Mouse (Mus musculus): ENCODE results near the gene Sfxn2. TPM values are rescaled to one million over a fixed set of nuclear protein-coding genes. Genes with fewer than 3 reads are reported as not detected.

Gene Sfxn2
- total RNA-seq, 2 experiments from 2014 or later = 7.4 to 8.3 TPM

GRCm38 (mm10) chr19:46635766-46636165 is 62.6 kb downstream of the Sfxn2 start:
- Histone ChIP-seq H3K27ac (no peak overlapping the region), H3K4me3 (no peak overlapping the region)
- no peak for TF ChIP-seq CTCF (conservative IDR thresholded peaks at IDR 0.05)
- no peak for DNase-seq (ENCODE audit: low spot score in 2 of 2)

- Histone ChIP-seq H3K27ac (no peak overlapping the region), H3K4me3 (no peak overlapping the region)
- TF ChIP-seq CTCF (conservative IDR thresholded peaks at IDR 0.05) = no peak
- DNase-seq (ENCODE audit: low spot score in 2 of 2) = no peak
These were observed 64.4 kb downstream of the Sfxn2 start for GRCm38 (mm10) chr19:46637598-46637997.

- no peak for DNase-seq (ENCODE audit: low spot score in 2 of 2)
- TF ChIP-seq CTCF (conservative IDR thresholded peaks at IDR 0.05) = no peak
- Histone ChIP-seq H3K27ac (peak overlapping the region; percentile 3; the same call in 1 of the 2 replicates), H3K4me3 (no peak overlapping the region)
These were observed 65.9 kb downstream of the Sfxn2 start for GRCm38 (mm10) chr19:46639053-46639452.

- no peak for TF ChIP-seq CTCF (conservative IDR thresholded peaks at IDR 0.05)
- no peak for DNase-seq (ENCODE audit: low spot score in 2 of 2)
- Histone ChIP-seq H3K4me3 (no peak overlapping the region), H3K27ac (peak overlapping the region; percentile 3; the same call in 1 of the 2 replicates)
These were observed 66.3 kb downstream of the Sfxn2 start for GRCm38 (mm10) chr19:46639496-46639895.

GRCm38 (mm10) chr19:46640780-46641179 is 67.6 kb downstream of the Sfxn2 start:
- DNase-seq (ENCODE audit: low spot score in 2 of 2) = no peak
- TF ChIP-seq CTCF (conservative IDR thresholded peaks at IDR 0.05) = no peak
- H3K27ac ChIP-seq = peak overlapping the region; percentile 84
- no peak overlapping the region for H3K4me3 ChIP-seq

GRCm38 (mm10) chr19:46641420-46642085 is 68.4 kb downstream of the Sfxn2 start:
- Histone ChIP-seq H3K27ac (peak overlapping the region; percentile 84), H3K4me3 (0 out of 2 replicates have a peak overlapping the region, but pooled peaks have one; percentile 2)
- DNase-seq (ENCODE audit: low spot score in 2 of 2) = no peak
- no peak for TF ChIP-seq CTCF (conservative IDR thresholded peaks at IDR 0.05)

GRCm38 (mm10) chr19:46642136-46642753 is 69.1 kb downstream of the Sfxn2 start:
- H3K4me3 ChIP-seq = no peak overlapping the region
- TF ChIP-seq CTCF (conservative IDR thresholded peaks at IDR 0.05) = no peak
- peak overlapping the region; percentile 84 for H3K27ac ChIP-seq
- DNase-seq (ENCODE audit: low spot score in 2 of 2) = no peak

GRCm38 (mm10) chr19:46643236-46643635 is 70.1 kb downstream of the Sfxn2 start:
- DNase-seq (ENCODE audit: low spot score in 2 of 2) = no peak
- no peak for TF ChIP-seq CTCF (conservative IDR thresholded peaks at IDR 0.05)
- Histone ChIP-seq H3K4me3 (no peak overlapping the region), H3K27ac (peak overlapping the region; percentile 84; the same call in 1 of the 2 replicates)

GRCm38 (mm10) chr19:46644343-46644792 is 71.2 kb downstream of the Sfxn2 start:
- H3K27ac ChIP-seq = peak overlapping the region; percentile 56

GRCm38 (mm10) chr19:46644793-46645602 is 71.8 kb downstream of the Sfxn2 start:
- peak in 1 of 2 experiments; percentile 18 for DNase-seq (ENCODE audit: low spot score in 2 of 2)
- no peak for TF ChIP-seq CTCF (conservative IDR thresholded peaks at IDR 0.05)
- H3K27ac ChIP-seq = peak overlapping the region; percentile 56
- H3K4me3 ChIP-seq = no peak overlapping the region

More at GRCm38 (mm10) chr19:46644343-46644792, 71.2 kb downstream of the Sfxn2 start:
- no peak for TF ChIP-seq CTCF (conservative IDR thresholded peaks at IDR 0.05)
- DNase-seq (ENCODE audit: low spot score in 2 of 2) = no peak
- no peak overlapping the region for H3K4me3 ChIP-seq

GRCm38 (mm10) chr19:46646041-46646481 is 72.9 kb downstream of the Sfxn2 start:
- H3K4me3 ChIP-seq = no peak overlapping the region
- H3K27ac ChIP-seq = peak overlapping the region; percentile 56
- TF ChIP-seq CTCF (conservative IDR thresholded peaks at IDR 0.05) = no peak
- no peak for DNase-seq (ENCODE audit: low spot score in 2 of 2)

- H3K4me3 ChIP-seq = no peak overlapping the region
These were observed 74.1 kb downstream of the Sfxn2 start for GRCm38 (mm10) chr19:46647254-46647653.

More at GRCm38 (mm10) chr19:46647254-46647653, 74.1 kb downstream of the Sfxn2 start:
- no peak for DNase-seq (ENCODE audit: low spot score in 2 of 2)
- no peak for TF ChIP-seq CTCF (conservative IDR thresholded peaks at IDR 0.05)
- H3K27ac ChIP-seq = no peak overlapping the region; the same call in 1 of the 2 replicates

Other genes starting within 250 kb of the Sfxn2 start
- gene Psd, start 246.2 kb upstream of the Sfxn2 start, total RNA-seq (2021) = 100 to 1,000 TPM; 761 to 778 TPM
- gene Fbxl15, start 245.2 kb upstream of the Sfxn2 start, total RNA-seq (2021) = 10 to 100 TPM; 26.8 to 28.9 TPM
- gene Cuedc2, start 234.7 kb upstream of the Sfxn2 start, total RNA-seq (2021) = 100 to 1,000 TPM; 171 to 178 TPM
- gene Mfsd13a, start 232.2 kb upstream of the Sfxn2 start, total RNA-seq (2021) = 10 to 100 TPM; 30.2 to 30.5 TPM
- gene 2310034G01Rik, start 223.1 kb upstream of the Sfxn2 start, total RNA-seq (2021) = 1 to 10 TPM; 1.0 to 1.3 TPM
- 100 to 1,000 TPM; 179 to 184 TPM for gene Actr1a, start 177.6 kb upstream of the Sfxn2 start, total RNA-seq (2021)
- gene Sufu, start 176.5 kb upstream of the Sfxn2 start, total RNA-seq (2021) = 10 to 100 TPM; 20.3 to 23.2 TPM
- gene Trim8, start 71.7 kb upstream of the Sfxn2 start, total RNA-seq (2021) = 100 to 1,000 TPM in 1 of 2 experiments, 10 to 100 TPM in 1; 99.9 to 108 TPM
- 100 to 1,000 TPM; 122 to 129 TPM for gene Arl3, start 167 bp upstream of the Sfxn2 start, total RNA-seq (2021)
- gene Wbp1l, start 25.7 kb downstream of the Sfxn2 start, total RNA-seq (2021) = 10 to 100 TPM; 33.5 to 38.0 TPM
- gene Cyp17a1, start 99.8 kb downstream of the Sfxn2 start, total RNA-seq (2021) = not detected
- 10 to 100 TPM; 22.8 TPM for gene Borcs7, start 116.5 kb downstream of the Sfxn2 start, total RNA-seq (2021)
- 10 to 100 TPM; 23.1 to 25.2 TPM for gene As3mt, start 134.1 kb downstream of the Sfxn2 start, total RNA-seq (2021)
- 10 to 100 TPM; 37.9 to 38.8 TPM for gene Cnnm2, start 188.2 kb downstream of the Sfxn2 start, total RNA-seq (2021)

Data from layer of hippocampus, adult 2 months (tissue).